Mouse (Mus musculus): ENCODE results near the gene Poll.

DNA sequence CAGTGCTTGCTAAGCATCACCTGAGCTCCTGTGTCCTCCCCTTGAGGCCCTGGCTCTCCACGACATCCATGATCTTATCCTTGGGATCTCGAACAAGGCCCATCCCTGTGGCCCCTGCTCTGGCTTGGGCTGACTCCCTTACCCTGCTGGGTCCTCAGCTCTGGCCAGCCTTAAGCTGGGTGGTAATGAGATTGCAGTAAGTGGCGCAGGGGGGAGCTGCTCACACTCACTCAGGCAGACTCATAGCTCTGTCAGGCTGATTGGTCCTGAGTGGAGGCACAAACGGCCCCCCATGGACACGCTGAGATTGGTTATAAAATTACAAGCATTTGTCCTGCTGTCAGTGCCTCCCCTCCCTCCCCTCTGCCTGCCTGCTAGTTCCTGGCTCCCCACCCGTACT is 24.4 kb downstream of the Poll start:
- TF ChIP-seq CTCF (IDR thresholded peaks at IDR 0.05): no peak
- TF ChIP-seq POLR2A (IDR thresholded peaks at IDR 0.05; ENCODE audit: insufficient read depth, low read depth, low read length): no peak
- TF ChIP-seq EP300 (IDR thresholded peaks at IDR 0.05; ENCODE audit: insufficient read depth, low read depth, low read length): no peak

Data from heart, adult 2 months (tissue).